Mouse (Mus musculus) spleen, postnatal 36 days (tissue): ENCODE results near the gene Gpr15.
A peak's percentile ranks its signal among the peaks of the same experiment; 100 is the strongest.

Experiments
- DNase-seq, 2 experiments: peaks; one replicate each; pipeline ENCODE4 v3.0.0; 2022; ENCODE audit warnings: low spot score in 2 of 2, mixed read lengths in 1 of 2

Gpr15 gene

GRCm38 (mm10) chr16:58718666-58719120 is at the start of gene Gpr15:
Gpr15 (minus strand) TSS chr16:58719070.
- DNase-seq: no peak

GRCm38 (mm10) chr16:58763076-58763475 is 44.2 kb upstream of the Gpr15 start, which contains the start of gene Olfr172:
Olfr172 (minus strand) TSS chr16:58763176.
- DNase-seq: no peak

- DNase-seq: no peak
These were observed 37.3 kb upstream of the Gpr15 start for GRCm38 (mm10) chr16:58756191-58756590.

- DNase-seq: no peak
These were observed 32.4 kb upstream of the Gpr15 start for GRCm38 (mm10) chr16:58751314-58751713.

- no peak for DNase-seq
These were observed 27.8 kb upstream of the Gpr15 start for GRCm38 (mm10) chr16:58746715-58747114.

- no peak for DNase-seq
These were observed 21.9 kb upstream of the Gpr15 start for GRCm38 (mm10) chr16:58740751-58741150.

GRCm38 (mm10) chr16:58738800-58739199 is 19.9 kb upstream of the Gpr15 start:
- no peak for DNase-seq

- DNase-seq: no peak
These were observed 19.3 kb upstream of the Gpr15 start for GRCm38 (mm10) chr16:58738205-58738604.

- no peak for DNase-seq
These were observed 9.4 kb upstream of the Gpr15 start for GRCm38 (mm10) chr16:58728176-58728671.

GRCm38 (mm10) chr16:58727477-58728131 is 8.7 kb upstream of the Gpr15 start, which contains the start of gene Cldnd1:
Cldnd1 (plus strand) TSS chr16:58727910.
- peak; percentile 96 for DNase-seq

- no peak for DNase-seq
These were observed 8.0 kb upstream of the Gpr15 start for GRCm38 (mm10) chr16:58726680-58727476.

- DNase-seq: no peak
These were observed 3.4 kb upstream of the Gpr15 start for GRCm38 (mm10) chr16:58722292-58722691.

GRCm38 (mm10) chr16:58715018-58715417 is 3.9 kb downstream of the Gpr15 start:
- DNase-seq: no peak

GRCm38 (mm10) chr16:58713128-58713527 is 5.7 kb downstream of the Gpr15 start:
- DNase-seq: no peak

GRCm38 (mm10) chr16:58712221-58712620 is 6.6 kb downstream of the Gpr15 start:
- peak; percentile 27 to 51 for DNase-seq

- no peak for DNase-seq
These were observed 9.3 kb downstream of the Gpr15 start for GRCm38 (mm10) chr16:58709536-58709935.

- DNase-seq: no peak
These were observed 10.0 kb downstream of the Gpr15 start for GRCm38 (mm10) chr16:58708601-58709475.

- no peak for DNase-seq
These were observed 11.5 kb downstream of the Gpr15 start for GRCm38 (mm10) chr16:58707276-58707905.

- no peak for DNase-seq
These were observed 13.9 kb downstream of the Gpr15 start for GRCm38 (mm10) chr16:58704999-58705398.

GRCm38 (mm10) chr16:58703382-58704124 is 15.3 kb downstream of the Gpr15 start:
- no peak for DNase-seq
